Mouse (Mus musculus): ENCODE measurements around the gene Rassf9. TPM values are rescaled to one million over a fixed set of nuclear protein-coding genes. Genes with fewer than 3 reads are reported as not detected.
A peak's percentile ranks its signal among the peaks of the same experiment; 100 is the strongest.

The Rassf9 gene
- total RNA-seq (2021): 1 to 10 TPM; 1.9 to 2.0 TPM
- long read RNA-seq, experiment 1, full-length matches to known transcripts: 1 of 1 reads
- long read RNA-seq, experiment 1, partial matches to known transcripts: 0 of 1 reads
- long read RNA-seq, experiment 1, other reads (novel, unspliced or antisense): 0 of 1 reads
- long read RNA-seq, experiment 2: 0 reads

GRCm38 (mm10) chr10:102511807-102512461 lies at the start of gene Rassf9:
TSS of gene Rassf9 (plus strand) at chr10:102512222.
- DNase-seq: no peak

DNA sequence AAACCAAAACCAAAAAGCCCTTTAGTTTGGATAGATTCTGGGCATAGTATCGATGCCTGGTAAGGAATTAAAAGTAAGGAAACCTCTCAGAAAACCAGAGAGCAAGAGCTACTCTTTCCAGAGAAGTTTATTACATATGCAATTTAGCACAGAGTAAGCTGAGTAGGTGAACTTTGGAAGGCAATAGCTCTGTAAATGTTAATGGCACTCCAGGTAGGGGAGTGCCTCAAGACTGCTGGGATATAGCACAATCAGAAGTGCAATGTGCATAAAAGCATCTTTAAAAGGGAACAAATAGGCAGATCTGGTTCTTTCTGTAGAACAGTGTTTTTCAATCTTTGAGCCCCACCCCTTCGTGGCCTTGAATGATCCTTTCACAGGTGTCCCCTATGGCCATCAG lies 42.6 kb upstream of the Rassf9 start:
- DNase-seq: no peak

GRCm38 (mm10) chr10:102490386-102490785 lies 21.6 kb upstream of the Rassf9 start, which contains the start of gene Nts:
TSS of gene Nts (minus strand) at chr10:102490486.
- no peak for DNase-seq

- DNase-seq: peak; percentile 29
Measured at GRCm38 (mm10) chr10:102491792-102492191, 20.2 kb upstream of the Rassf9 start.

- DNase-seq: no peak
Measured at GRCm38 (mm10) chr10:102498754-102499153, 13.3 kb upstream of the Rassf9 start.

GRCm38 (mm10) chr10:102507386-102507785 lies 4.6 kb upstream of the Rassf9 start:
- no peak for DNase-seq

DNA sequence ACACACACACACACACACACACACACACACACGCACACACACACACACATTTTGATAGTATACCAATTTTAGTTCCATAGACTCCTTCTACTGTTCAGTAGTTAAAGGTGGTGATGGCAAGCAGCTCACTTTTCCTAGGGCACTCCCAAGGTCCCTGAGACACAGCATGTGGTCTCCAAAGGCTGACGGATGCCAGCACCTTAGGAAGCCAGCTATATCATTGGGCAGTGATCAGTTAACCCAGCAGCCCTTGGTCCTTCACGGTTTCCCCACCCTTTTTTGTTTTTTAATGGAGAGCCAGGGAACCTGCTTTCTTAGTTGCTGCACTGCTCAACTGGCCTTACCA lies 588 bp upstream of the Rassf9 start:
- no peak for DNase-seq

DNA sequence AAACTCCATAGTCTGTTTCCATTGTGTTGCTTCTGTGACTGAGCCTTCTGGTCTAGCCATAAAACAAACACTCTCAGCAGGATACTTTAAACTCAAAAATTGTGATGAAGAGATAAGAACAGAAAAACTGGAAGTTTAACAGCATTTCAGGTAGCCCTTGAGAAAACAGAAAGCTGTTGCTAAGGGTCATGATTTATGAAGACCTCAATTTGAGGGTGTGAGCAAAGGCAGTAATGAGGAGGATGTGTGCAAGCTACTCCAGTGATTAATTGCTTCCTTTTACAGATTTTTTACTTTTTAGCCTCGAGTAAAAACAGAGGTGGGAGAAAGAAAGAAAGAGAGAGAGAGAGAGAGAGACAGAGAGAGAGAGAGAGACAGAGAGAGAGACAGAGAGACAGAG lies 2.1 kb downstream of the Rassf9 start:
- DNase-seq: no peak

DNA sequence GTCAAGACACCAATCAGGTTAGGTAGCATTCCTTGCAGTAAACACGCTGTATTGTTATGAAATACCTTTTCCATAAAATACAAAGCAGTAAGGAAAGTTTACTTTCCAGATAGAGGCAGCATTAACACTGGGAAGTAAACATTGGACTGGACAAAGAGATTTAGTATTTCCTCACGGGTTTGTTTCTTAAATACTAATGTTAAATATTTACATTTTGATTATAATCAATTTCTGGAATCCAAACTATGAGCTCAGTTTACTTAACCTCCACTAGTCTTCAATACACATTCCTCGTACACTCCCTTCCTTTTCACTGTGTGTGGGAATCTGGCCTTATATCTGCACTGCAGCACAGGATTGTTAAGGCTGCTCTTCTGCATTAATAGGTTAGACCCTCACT lies 15.9 kb downstream of the Rassf9 start:
- no peak for DNase-seq

- DNase-seq: no peak
Measured at GRCm38 (mm10) chr10:102553941-102554340, 41.9 kb downstream of the Rassf9 start.

DNA sequence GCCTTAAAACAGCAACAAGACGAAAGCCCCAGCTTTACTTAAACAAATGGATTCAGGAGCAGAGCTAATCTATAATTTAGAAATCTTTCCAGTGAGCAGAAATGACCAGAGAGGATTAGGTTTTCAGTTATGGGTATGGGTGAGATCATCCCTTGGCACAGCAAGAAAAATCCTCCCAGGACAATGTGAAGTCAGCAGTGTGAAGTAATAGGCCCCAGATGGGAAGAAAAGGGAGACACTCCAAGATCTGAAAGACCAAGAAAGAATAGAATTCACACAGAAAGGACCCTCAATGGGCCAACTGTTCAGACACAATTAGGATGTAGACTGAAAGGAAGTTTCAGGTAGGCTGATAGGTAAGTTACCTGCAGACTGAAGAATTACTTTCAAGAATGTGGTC lies 50.5 kb downstream of the Rassf9 start:
- DNase-seq: no peak

- no peak for DNase-seq
Measured at GRCm38 (mm10) chr10:102577970-102578369, 65.9 kb downstream of the Rassf9 start.

DNA sequence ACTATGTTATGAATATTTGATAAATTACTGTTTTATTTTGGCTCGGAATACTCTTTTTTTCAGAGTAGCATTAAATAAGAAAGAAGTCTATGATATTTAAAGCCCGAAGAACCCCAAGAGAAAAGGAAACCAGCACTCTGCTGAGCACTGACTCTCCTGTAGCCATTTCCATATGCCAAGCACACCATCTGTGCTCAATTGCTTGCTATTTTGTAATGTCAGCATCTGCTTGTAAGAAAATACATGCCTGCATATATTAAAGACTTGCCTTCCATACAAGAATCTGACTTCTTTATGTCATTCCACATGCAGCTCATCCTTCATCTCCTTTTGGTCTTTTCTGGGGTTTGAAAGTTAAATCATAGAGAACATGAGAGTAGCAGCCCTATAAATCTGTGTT lies 82.3 kb downstream of the Rassf9 start:
- no peak for DNase-seq

Other genes with a start within 250 kb of the Rassf9 start
- under 1 TPM; 0.56 to 0.77 TPM for gene Nts, start 21.7 kb upstream of the Rassf9 start, total RNA-seq (2021)